Mouse (Mus musculus) inflammation-experienced regulatory T-cells, adult 16 weeks (primary cell): Measurements from ENCODE around the gene Pias3. TPM values are rescaled to one million over a fixed set of nuclear protein-coding genes. Genes with fewer than 3 reads are reported as not detected.

Experiments used
- polyA plus RNA-seq: library from polyadenylated mRNA; unstranded; fragments of 100-300 nt; shearing (Covaris generic); gene quantifications from one replicate; pipeline ENCODE4 v1.2.1, GENCODE M21; 2017

The Pias3 gene
- polyA plus RNA-seq = 29.6 TPM

GRCm38 (mm10) chr3:96696198-96696765, at the start of gene Pias3:
Pias3 (plus strand) TSS chr3:96696384.

DNA sequence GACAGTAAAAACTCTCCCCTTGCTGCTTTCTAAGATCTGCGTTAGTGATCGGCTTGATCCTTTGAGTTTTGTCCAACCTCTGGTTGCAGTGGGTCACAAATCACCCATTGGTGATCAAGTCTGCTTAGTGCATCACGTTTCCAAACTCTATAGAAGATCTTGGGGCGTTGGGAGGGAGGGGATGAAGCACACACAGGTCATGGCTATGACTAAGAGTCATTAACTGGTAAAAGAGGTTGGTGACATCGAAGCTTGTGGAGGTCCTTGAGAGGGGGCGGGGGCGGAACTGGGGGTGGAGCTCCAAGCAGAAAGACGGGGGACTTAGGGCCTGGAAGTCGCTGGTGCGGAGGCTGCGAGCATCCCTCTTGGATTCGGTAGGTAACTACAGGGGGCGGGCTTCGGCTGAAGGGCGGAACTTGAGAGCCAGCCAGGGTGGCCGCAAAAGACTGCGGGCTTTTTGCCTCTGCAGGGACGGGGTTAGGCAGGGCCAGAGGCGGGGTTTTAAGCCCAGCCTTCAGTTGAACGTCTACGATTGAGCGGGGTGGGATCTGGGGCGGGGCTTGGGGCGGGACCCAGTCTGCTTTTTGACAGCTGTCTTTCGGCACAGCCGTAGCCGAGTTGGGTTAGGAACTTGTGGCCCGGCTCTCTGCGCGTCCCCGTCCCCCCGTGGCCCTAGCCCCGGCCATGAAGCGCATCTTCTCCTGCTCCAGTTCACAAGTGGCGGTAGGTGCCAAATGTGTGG, 26.3 kb upstream of the Pias3 start, which contains the start of gene Ankrd35:
Ankrd35 (plus strand) TSS at position 405 of the 742 bp plus-strand sequence.

DNA sequence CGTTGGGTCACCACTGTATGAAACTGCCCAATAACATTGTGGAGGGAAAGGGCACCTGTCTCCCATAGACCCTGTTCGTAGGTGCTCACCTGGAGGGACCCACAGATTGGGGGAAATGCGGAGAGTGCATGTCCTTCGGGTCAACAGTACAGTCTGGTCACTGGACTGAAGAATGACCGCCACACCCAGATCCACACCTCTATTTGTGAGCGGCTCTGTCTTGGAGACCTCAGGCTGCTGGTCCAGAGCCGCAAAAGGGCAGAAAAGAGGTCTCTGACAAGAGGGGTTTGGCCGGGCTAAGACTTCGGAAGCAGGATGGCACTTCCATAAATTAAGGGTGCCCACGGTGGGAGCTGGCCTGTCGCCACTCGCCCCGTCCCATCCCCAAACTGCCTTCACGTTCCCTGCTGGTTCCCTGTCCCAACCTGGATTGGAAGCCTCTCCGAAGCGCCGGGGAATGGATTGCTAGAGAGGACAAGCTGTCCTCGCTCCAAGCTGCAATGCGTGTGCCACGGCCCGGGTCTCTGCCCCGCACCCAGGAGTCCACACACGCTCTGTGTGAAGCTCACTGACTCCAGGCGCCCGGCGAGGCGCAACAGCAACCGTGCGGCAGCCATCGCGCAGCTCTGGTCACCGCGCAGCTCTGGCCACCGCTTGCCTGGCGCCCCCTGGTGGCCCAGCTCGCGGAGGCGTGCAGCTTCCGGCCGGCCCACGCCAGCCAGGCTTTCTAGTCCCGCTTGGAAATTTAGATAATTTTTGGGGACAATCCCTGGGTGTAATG, 11.9 kb downstream of the Pias3 start, which contains the start of gene Nudt17:
Nudt17 (minus strand) TSS at position 660 of the 781 bp plus-strand sequence.

DNA sequence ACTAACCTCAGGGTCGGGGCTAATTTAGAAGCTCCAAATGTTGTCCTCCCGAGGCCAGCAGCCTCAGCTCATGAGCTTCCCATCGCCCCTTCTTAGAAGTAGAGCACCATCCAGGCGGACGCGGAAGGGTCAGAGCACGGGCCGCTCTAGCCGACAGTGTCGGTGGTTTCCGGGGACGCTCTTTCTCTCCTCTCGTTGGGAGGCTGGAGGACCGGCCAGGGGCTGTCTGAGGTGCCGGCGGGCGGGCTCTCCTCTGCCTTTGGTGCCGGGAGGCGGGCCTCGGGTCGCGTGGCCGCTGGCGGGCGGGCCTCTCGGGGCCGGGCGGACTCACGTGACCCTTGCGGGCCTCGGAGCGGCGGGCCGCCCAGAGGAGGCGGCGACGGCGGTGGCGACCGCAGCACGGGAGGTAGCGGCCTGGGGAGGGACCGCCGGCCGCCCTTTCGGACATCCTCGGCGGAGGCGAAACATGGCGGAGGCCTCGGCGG, 31.2 kb downstream of the Pias3 start, which contains the start of the genes Polr3c and Rnf115:
Polr3c (minus strand) TSS at position 286 of the 485 bp plus-strand sequence.
Rnf115 (plus strand) TSS at position 322 of the 485 bp plus-strand sequence.

Other genes starting within 250 kb of the Pias3 start
- gene BC107364, start 244.1 kb upstream of the Pias3 start, polyA plus RNA-seq = not detected
- gene Hfe2, start 171.2 kb upstream of the Pias3 start, polyA plus RNA-seq = not detected
- gene Txnip, start 138.4 kb upstream of the Pias3 start, polyA plus RNA-seq = 1,077 TPM
- not detected for gene Gm16253, start 119.4 kb upstream of the Pias3 start, polyA plus RNA-seq
- 25.2 TPM for gene Polr3gl, start 102.2 kb upstream of the Pias3 start, polyA plus RNA-seq
- gene Ankrd34a, start 99.7 kb upstream of the Pias3 start, polyA plus RNA-seq = not detected
- gene Lix1l, start 95.2 kb upstream of the Pias3 start, polyA plus RNA-seq = 0.84 TPM
- 270 TPM for gene Rbm8a, start 66.5 kb upstream of the Pias3 start, polyA plus RNA-seq
- gene Pex11b, start 61.0 kb upstream of the Pias3 start, polyA plus RNA-seq = 83.9 TPM
- gene Gm42957, start 60.9 kb upstream of the Pias3 start, polyA plus RNA-seq = 0.11 TPM
- gene Itga10, start 50.8 kb upstream of the Pias3 start, polyA plus RNA-seq = 0.22 TPM
- gene Ankrd35, start 26.3 kb upstream of the Pias3 start, polyA plus RNA-seq = 0.39 TPM
- 1.7 TPM for gene Nudt17, start 12.2 kb downstream of the Pias3 start, polyA plus RNA-seq
- 75.6 TPM for gene Polr3c, start 31.2 kb downstream of the Pias3 start, polyA plus RNA-seq
- 57.4 TPM for gene Rnf115, start 31.3 kb downstream of the Pias3 start, polyA plus RNA-seq
- 0.33 TPM for gene Pdzk1, start 132.9 kb downstream of the Pias3 start, polyA plus RNA-seq
- 34.1 TPM for gene Cd160, start 133.0 kb downstream of the Pias3 start, polyA plus RNA-seq
- gene Gja5, start 208.3 kb downstream of the Pias3 start, polyA plus RNA-seq = 0.45 TPM
- 40.4 TPM for gene Gpr89, start 209.0 kb downstream of the Pias3 start, polyA plus RNA-seq
- gene Gja8, start 229.6 kb downstream of the Pias3 start, polyA plus RNA-seq = not detected